Mouse (Mus musculus) right cerebral cortex, postnatal 36 days (tissue): Measurements from ENCODE around the gene Tdrkh.
A peak's percentile ranks its signal among the peaks of the same experiment; 100 is the strongest.

Experiments used
- DNase-seq, 2 experiments: peaks; one replicate each; pipeline ENCODE4 v3.0.0; 2022; ENCODE audit warnings: low spot score in 2 of 2, mixed read lengths in 1 of 2

Gene Tdrkh

DNA sequence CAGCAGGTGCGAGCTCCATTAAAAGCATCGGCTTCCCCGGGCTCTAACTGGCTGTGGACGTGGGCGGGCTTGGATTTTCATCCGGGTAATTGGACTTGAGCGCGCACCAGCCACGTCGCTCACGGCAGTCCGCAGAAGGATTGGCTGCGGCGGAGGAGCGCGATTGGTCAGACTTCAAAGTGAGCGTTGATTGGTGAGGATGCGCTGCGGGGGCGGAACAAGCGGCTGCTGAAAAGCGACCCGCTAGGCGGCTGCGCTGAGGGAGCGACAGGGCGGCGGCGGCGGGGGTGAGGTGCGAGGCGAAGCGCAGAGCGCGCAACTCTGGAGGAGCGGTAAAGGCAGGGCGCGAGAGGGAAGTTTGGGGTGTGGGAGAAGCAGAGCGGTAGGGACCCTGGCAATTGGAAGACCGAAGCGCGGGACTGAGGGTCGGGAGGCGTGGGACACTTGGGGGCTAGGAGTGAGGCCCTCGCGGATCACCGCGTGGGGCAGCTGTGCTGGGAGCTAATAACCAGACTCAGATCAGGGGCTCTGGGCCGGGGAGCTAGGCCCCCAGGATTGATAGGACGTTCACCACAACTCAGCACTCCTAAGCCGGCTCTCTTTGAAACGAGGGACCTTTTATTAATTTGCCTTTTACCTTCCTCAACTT lies at the start of gene Tdrkh:
Tdrkh (plus strand) TSS at position 243 of the 649 bp plus-strand sequence.
- DNase-seq, result peak; percentile 98 to 99

DNA sequence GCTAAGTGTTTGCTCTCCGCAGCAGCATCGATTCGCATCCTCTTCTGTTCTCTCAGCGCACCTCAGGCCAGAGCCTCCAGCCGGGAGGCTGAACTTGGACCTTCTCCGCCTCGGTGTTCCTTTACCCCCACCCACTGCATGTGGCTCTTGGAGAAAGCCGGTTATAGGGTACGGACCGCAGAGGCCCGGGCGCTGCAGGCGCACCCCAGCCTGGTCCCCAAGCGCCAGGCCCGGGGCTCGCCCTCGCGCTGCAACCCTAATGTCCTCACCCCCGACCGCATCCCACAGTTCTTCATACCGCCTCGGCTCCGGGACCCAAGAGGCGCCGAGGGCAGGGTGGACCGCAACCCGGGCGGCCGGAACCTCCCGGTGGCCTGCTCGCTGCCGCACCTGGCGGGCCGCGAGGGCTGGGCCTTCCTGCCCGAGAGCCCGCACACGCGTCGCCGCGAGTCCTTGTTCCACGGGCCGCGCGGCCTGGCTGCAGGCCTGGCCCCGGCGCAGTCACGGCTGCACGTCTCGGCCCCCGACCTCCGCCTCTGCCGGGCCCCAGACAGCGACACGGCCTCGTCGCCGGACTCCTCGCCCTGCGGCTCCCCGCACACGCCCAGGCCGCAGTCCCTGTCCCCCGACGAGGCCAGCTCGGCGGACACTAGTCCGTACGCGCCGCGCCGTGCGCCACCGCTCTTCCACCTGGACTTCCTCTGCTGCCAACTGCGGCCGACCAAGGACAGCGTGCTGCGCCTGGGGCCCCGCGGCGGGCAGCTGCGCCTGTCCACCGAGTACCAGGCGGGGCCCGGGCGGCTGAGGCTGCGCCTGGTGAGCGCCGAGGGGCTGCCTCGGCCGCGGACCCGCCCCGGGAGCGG lies 49.6 kb upstream of the Tdrkh start:
- DNase-seq, result peak in 1 of 2 experiments; percentile 12

DNA sequence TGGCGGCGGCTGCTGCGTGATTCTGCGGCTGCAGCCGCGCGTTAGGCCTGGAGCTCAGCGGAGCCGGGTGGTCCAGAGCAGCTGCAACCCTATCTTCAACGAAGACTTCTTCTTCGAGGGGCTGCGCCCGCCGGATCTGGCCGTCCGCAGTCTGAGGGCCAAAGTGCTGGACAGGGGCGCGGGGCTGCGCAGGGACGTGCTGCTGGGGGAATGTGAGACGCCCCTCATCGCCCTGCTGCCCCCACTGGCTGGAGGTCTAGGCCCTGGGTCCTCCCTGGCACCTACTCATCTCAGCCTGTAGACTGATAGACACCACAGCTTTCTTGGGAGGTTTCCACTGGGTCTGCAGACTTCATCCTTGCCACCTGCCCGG lies 48.9 kb upstream of the Tdrkh start:
- DNase-seq, result no peak

DNA sequence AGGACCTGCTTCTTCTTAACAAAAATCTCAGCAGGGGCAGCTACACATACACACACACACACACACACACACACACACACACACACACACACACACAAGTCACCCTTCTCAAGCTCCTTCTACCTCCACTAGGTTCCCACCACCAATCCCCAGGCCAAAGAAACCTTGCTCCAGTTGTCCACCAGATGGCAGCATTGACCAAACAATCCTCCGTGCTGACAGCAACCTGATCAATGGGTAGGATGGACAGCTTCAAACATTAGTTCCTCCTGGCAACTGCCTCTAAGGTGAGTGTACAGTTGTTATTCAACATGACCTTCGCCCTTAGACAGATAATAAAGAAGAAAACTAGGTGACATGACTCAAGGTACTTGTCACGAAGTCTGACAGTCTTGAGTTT lies 46.3 kb upstream of the Tdrkh start:
- peak; percentile 42 to 55 for DNase-seq

DNA sequence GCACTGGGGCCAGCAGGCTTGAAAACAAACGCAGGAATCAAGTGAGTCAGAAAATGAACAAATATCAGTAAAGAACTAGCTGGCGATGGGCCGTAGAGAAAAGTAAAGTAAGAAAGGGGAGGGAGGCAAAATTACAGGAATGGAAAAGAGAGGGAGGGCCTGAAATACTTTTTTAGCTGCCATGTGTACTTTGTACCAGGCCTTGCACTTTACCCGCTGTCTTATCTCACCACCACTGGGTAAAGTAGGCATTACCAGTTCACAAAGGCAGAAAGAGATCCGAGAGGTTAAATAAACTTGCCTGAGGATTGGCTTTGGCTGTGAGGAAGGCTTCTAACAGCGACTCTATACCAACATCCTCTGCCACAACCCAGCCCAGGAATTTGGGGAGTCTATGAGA lies 45.6 kb upstream of the Tdrkh start:
- no peak for DNase-seq

DNA sequence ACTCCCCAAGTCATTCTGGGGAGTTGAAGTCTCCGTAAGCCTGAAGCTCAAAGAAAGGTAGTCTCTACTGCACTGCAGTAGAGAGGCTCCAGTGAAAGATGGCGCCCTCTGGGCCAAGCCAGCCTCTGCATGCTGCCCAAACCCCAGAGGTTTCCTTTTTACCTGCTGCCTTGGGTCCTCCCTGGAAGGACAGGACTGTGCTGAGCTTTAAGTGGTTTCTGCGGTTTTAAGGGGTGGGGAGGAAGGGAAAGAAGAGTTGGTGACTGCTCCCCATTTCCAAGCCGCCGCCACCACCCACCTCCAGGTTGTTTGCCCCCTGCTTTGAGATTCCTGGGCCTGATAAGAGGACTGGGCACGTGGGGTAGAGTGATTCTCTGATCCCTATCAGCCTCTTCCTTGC lies 44.4 kb upstream of the Tdrkh start:
- DNase-seq, result no peak

DNA sequence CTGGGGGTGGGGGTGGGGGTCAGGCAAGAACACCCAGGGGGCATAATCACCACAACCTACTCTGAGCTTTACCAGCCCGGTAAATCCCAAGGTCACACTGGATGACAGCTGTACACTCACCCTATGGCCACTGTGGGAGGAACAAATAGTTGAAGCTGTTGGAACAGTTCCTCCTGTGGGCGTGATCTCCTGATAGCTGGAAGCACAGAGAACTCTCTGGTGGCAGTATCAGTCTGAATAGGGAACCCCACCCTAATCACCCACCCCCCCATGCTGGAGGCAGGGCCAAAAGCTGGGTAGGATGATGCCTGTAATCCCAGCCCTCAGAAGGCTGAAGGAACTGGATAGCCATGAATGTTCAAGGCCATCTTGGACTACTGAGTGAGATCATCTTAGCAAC lies 43.4 kb upstream of the Tdrkh start:
- no peak for DNase-seq

DNA sequence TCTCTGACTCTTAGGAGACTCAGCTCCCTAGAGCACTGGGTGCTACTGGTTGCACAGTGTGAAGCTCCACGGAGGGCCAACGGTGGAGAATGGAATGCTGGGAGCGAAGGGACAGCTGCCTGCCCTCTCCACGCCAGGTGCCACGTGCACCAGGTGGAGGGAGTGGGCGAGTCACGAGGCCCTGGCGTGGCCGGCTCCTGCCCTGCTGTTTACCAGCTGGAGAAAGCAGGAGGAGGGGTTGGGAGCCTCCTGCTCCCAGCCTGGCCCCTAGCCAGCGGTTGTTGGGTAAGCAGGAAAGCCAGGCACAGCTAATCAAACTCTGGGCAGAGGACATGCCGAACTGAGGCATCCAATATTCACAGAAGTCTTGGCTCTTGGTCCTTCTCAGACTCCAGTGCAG lies 41.4 kb upstream of the Tdrkh start:
- DNase-seq, result peak; percentile 15 to 20

DNA sequence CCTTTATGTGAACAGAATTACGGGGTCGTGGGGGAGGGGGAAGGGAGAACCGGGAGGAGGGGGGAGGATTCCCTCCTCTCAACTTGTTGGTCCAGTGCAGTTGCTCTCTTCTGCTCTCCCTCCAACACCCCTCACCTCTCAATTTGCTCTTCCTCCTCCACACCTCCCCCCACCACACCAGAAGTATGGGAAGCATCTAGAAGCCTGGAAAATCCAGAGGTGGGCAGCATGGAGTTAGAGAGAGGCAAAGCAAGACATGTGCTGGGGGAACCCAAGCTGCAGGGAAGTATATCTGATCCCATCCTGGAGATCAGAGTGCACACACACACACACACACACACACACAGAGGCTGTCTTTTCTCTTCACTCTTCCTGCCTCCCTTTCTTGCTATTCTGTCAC lies 41.0 kb upstream of the Tdrkh start:
- DNase-seq, result no peak

DNA sequence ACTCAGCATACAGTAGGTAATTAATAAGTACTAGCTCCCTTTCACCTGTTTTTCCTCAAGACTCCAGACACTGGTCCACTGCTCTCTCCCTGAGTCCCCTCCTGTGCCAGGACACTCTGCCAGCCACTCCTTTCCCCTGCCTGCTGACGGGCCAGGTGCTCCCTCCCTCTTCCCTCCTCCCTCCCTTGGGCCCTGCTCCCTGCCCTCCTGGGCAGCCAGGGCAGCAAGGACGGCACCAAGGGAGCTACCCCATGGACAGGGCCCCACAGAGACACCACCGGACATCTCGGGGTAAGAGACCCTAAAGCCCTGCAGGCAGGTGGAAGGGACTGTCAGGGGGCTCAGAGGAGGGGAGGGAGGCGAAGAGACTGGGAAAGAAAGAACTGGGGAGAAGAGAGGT lies 40.4 kb upstream of the Tdrkh start, which contains the start of gene Rorc:
Rorc (plus strand) TSS at position 154 of the 400 bp plus-strand sequence.
- DNase-seq, result no peak

DNA sequence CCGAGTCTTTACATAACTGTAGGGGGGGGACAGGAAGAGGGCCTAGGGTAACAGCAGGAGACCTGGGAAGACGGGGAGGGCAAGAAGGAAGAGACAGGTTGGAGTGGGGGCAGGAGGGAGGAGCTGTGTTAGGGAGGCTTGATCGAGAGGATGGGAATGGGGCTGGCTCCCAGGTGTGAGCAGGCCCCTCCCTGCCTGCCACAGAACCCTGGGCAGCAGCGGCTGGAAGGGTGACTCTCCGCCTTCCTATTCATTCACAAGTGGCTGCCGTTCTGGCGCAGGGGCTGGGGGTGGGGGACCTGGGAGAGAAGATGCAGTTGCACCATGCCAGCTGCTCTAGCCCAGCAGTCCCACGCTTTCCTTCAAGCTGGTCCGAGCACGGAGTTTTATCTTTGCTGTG lies 40.0 kb upstream of the Tdrkh start:
- no peak for DNase-seq

DNA sequence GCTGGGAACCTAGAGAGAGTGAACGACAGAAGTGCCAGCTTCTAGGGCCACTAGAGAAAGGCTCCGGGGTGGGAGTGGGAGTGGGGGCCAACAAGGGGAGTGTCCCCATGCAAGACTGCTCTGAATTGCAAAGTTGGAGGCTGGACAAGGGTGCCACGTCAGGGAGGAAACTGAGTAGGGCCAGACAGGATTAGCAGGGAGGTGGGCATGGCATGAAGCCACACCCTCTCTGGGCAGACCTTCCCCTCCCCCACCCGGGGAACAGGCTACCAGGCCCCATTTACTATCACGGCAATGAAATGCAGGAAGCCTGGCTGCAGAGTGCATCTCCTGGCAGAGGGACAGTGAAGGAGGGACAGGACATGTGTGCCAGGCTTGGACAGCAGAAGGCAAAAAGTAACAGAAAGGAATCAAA lies 39.5 kb upstream of the Tdrkh start:
- DNase-seq, result no peak

DNA sequence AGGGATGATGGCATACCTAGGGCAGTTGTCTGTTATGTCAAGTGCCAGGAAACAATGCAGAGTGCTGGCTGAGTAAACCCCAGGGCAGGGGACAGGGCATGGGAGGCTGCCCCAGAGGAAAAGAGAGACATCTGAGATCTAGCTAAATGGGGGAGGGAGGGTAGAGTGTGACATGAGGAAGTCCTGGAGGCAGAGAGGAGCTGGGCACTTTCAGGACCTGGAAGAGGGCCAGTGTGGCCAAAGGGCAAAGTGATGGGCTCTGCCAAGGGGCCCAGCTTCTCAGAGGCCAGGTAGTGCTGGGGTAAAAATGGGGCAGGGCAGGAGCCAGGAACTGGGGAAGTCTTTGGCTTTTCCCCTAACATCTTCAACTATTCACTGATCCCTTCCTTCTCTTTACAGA lies 38.4 kb upstream of the Tdrkh start:
- no peak for DNase-seq

DNA sequence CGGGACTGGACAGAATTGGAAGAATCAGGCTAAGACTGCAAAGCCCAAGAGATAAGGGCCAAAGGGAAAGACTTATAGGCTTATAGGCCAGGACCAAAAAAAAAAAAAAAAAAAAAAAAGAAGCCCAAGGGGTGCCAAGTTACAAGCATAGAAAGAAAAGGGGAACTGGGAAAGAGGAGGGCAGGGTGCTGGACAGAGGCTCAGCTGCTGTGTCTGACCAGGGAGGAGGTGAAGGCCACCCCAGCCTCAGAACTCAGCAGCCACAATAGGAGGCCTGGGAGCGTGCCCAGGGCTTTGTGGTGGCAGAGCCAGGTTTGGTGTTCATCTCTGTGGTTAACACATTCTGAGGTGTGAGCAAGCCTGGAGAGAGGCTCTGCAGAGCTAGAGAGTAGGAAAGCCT lies 37.9 kb upstream of the Tdrkh start:
- no peak for DNase-seq

DNA sequence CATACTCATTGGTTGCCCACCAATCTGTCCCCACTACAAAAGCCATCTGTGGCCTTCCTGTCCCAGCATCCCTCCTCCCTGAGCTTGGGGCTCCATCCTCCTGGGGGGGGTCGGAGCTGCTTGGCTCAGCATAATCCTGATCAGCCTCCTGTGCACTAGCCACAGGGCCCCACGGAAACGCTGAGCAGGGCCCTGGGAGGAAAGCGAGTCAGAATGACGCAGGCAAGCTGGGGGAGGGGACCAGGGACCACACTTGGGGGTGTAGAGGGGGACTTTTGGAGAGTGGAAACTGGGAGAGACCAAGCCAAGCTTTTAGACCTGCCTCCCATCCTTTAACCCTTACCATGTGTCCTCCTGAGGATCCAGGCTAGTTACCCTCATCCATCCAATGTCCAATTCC lies 37.2 kb upstream of the Tdrkh start:
- no peak for DNase-seq

DNA sequence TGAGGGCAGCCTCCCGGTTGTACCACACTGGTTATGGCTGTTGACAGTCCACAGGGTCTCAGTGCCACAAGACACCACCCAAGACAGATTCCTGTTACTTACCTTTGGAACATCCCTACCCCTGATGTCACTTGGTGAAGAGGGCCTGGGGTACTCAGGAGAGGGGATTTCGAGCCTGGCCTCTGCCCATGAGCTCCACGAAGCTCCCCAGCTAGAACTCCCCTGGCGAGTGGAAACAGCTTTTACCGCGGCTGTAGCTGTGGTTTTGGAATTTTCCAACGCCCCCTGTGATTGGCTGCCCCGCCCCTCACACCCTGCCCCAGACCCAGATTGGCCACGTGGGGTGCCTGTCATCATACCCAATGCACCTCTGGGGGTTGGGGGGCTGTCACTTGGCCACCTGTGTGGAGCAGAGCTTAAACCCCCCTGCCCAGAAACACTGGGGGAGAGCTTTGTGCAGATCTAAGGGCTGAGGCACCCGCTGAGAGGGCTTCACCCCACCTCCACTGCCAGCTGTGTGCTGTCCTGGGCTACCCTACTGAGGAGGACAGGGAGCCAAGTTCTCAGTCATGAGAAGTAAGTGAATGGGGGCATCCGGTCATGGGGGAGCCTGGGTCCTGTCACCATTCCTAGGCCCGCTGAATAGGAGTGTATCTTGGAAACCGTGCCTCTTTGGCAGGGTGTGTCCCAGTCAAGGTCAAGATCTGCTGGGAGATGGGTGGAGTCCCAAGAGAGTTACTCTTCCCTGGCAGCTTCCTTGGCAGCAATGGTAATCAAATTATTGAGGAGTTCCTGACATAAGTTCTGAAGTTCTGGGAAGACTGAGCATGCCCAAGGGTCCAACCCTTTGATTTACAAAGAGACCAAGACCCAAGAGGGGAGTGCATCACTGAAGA lies 35.8 kb upstream of the Tdrkh start:
- no peak for DNase-seq

DNA sequence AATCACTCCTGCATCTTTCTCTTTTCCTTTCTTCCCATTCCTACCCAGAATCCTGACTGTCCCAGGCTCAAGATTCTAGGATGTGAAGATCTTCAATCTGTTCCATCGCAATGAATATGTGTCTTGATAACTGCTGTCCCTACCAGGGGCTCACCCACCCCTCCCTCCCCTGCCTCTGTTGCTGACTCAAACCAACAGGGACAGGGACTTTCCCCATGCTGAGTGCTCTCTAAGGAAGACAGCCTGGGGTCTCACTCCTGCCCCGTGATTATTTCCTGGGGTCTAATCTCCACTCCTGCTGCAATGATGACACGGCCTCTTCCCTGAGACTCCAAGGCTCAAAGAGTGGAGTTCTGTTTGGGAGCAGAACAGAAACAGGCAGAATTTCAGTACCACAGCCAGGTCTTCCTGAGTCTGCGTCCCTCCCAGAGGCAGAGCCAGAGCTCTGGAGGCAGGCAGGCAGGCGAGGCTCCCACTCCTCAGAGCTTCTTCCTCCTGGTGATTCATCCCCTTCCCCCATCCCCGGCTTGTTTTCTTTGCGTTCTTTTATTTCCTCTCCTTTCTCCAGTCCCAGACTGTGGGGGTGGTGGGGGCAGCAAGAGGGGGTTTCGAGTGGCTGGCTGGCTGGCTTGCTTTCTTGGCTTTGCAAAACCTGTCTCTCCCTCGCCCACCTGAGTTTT lies 33.1 kb upstream of the Tdrkh start:
- no peak for DNase-seq

DNA sequence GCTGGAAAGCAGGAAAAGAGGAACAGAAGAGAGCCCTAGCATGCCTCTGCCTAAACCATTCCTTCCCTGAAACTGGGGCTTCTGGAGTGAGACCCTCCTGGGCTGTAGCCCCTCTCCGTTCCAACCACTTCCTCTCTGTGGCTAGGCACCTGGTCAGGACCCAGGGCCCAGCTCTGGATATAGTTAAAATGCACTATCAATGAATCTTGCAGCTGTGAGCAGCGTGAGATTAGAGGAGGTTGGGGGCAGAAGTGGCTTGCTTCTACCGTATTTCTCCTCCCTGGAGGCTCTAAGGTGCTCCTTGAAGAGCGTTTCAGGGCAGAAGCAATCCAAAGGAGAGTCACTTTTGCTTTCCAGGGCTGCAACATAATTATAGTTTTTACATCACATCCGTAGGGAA lies 30.8 kb upstream of the Tdrkh start:
- no peak for DNase-seq

DNA sequence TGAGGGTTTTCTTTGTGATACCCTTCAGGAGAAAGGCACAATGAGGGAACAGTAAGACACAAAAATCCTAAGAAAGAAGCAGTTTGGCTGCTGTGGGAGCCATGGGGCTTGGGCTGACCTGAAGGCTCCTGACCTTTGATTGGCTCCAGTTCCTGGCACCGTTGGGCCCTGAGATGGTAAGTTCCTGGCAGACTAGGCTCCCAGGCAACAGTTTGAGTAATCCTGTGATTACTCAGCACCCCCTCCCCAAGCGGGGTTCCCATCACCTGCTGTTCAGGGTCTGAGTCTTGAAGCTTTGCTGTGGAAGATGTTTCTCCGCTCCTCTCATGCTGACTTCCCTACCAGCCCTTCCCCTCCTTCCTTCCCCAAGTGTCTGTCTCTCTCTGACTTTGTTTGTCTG lies 29.6 kb upstream of the Tdrkh start:
- no peak for DNase-seq

DNA sequence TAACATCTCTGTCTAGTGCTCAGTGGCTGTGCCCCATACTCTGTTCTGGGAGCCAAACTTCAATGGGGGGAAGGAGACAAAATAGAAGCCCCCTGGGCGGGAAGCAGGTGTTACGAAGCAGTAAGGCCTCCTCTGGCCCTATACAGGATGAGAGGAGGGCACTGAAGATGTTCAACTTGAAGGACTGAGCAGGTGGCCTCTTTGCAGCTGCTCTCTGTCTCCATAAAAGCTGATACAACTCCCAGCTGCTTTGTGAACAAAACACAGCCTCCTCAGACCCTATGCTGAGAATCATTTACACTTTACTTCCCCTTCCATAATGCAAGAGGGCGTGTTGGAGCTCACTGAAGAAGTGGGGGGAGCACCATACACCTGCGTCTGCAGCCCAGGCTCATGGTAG lies 26.4 kb upstream of the Tdrkh start:
- DNase-seq, result no peak

DNA sequence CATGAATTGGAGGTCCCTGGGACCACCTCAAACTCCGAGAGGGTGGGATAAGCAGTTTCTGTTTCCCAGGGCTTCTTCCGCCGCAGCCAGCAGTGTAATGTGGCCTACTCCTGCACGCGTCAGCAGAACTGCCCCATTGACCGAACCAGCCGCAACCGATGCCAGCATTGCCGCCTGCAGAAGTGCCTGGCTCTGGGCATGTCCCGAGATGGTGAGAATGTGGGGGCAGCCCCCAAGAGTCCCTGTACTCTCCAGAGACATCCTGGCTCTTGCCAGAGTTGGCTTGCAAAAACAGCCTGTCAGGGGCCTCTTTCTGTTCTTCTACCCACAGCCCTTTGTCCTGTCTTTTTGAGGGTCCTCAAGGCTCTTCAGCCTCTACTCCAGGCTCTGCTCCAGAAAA lies 25.7 kb upstream of the Tdrkh start:
- no peak for DNase-seq

DNA sequence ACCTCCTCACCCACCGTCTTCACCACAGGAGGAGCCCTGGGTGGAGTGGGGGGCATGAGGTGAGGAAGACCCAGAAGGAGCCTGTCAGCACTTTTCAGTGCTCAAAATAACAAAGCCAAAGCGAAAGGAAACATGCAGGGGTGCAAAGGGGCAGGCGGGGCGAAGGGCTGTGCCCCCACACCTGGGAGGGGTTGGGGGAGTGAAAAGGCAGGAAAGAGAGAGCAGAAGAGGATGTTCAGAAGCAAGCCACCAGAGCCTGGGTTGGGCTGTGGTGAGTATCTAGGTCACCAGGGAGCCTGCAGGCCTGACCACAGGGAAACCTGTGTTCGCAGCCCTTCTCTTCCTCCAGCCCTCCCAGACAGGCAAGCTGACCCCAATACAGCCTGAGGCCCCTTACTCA lies 25.0 kb upstream of the Tdrkh start:
- no peak for DNase-seq
